Mouse (Mus musculus) kidney, adult 2 months (tissue): ENCODE measurements around the gene Hoxb3. TPM values are rescaled to one million over a fixed set of nuclear protein-coding genes. Genes with fewer than 3 reads are reported as not detected.

Source experiments
- DNase-seq: peaks from one replicate; pipeline ENCODE4 v3.0.0; 2021
- H3K27ac ChIP-seq: fragments of 200-500 bp; 2 replicates; pipeline ENCODE4 v1.5.1; 2012; ENCODE audit warnings: low read depth, low read length, control low read depth, inconsistent platforms; ENCODE audit not compliant: insufficient read depth
- H3K27me3 ChIP-seq: fragments of 200-500 bp; replicated peaks from 2 replicates; pipeline ENCODE4 v1.6.1; 2012; ENCODE audit warnings: mild to moderate bottlenecking, moderate library complexity, low read length, inconsistent platforms; ENCODE audit not compliant: control insufficient read depth, insufficient read depth
- H3K36me3 ChIP-seq: fragments of 200-500 bp; 2 replicates; pipeline ENCODE4 v1.6.1; 2012; ENCODE audit warnings: mild to moderate bottlenecking, moderate library complexity, low read length, inconsistent platforms; ENCODE audit not compliant: control insufficient read depth, insufficient read depth
- H3K4me1 ChIP-seq: fragments of 200-500 bp; 2 replicates; pipeline ENCODE4 v1.6.1; 2011; ENCODE audit warnings: low read length; ENCODE audit not compliant: control insufficient read depth, insufficient read depth
- H3K4me3 ChIP-seq: fragments of 200-500 bp; 2 replicates; pipeline ENCODE4 v1.5.1; 2011; ENCODE audit warnings: mild to moderate bottlenecking, low read depth, low read length, control low read depth; ENCODE audit not compliant: insufficient read depth
- CTCF ChIP-seq: fragments of 200-500 bp; conservative IDR thresholded peaks from 2 replicates; pipeline ENCODE4 v1.5.1; 2011; ENCODE audit warnings: low read depth, mild to moderate bottlenecking, control low read depth, low read length, moderate library complexity, mixed read lengths; ENCODE audit not compliant: insufficient read depth, insufficient read length
- POLR2A ChIP-seq: fragments of 200-500 bp; IDR thresholded peaks from one replicate; pipeline ENCODE4 v1.6.1; 2011; ENCODE audit warnings: low read depth, low read length, control low read depth
- WGBS: fragments of 180-500 bp; shearing (Covaris S2); methylation state at CpG from one replicate; pipeline ENCODE4 v1.1.7; 2018; 5-methylcytosine and 5-hydroxymethylcytosine counted together
- polyA plus RNA-seq: library from polyadenylated mRNA; depleted of rRNA; stranded (reverse); fragments of >200 nt; gene quantifications from 2 replicates; pipeline ENCODE4 v1.2.3, GENCODE M21; 2012

The Hoxb3 gene
- polyA plus RNA-seq, 1 experiment, result 10.1 TPM

DNA sequence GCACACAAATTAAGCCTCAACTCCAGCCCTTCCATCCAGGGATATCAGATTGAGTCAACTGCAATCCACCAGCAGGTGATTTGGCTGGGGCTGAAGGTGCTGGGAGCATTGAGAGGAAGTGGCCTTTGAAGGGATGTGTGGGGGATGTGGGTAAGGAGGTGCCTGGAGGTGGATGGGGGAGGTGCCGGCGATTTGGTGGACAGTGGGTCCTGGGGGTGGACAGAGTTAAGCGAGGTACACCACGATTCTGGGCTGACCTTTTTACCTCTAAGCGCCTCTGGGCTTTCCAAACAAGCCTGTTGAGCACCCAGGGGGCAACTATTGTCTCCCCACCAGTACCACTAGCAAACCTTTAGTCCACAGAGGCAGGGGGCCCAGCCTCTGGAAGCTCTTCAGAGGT lies 45.6 kb downstream of the Hoxb3 start:
- no peaks in the 10 kb centered on the region for H3K4me1 ChIP-seq
- DNase-seq, result no peak
- peaks cover 1% of the 10 kb centered on the region; the same call in 1 of the 2 replicates for H3K27me3 ChIP-seq
- H3K36me3 ChIP-seq, result no peaks in the 10 kb centered on the region
- no peak overlapping the region for H3K27ac ChIP-seq
- WGBS, result 95% methylated on average over 5 of the region's 5 CpGs
- no peak overlapping the region for H3K4me3 ChIP-seq
- no peak for TF ChIP-seq CTCF
- TF ChIP-seq POLR2A, result no peak

DNA sequence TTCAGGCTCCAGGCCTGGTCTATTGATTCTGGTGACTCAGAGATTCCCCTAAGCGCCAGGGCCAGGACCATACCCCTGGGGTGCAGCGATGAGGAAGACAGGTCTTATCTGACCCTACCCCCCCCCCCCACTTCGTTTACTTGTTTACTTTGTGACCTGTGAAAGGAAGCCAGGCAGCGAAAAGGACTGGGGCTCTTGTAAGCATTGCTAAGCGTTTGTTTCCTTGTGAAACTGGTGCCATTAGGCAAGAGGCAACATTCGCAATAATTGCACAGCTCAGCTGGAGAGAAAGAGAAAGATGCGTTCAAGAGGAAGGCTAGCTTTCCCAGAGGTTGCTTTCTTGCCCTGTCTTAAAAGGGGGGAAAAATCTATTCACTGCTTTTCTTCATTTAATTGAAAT lies 46.0 kb downstream of the Hoxb3 start:
- TF ChIP-seq CTCF (no peak), POLR2A (no peak)
- H3K4me3 ChIP-seq, result no peak overlapping the region
- H3K4me1 ChIP-seq, result no peaks in the 10 kb centered on the region
- H3K27ac ChIP-seq, result no peak overlapping the region
- no peak for DNase-seq
- WGBS, result 89% methylated on average over 7 of the region's 7 CpGs
- peaks cover 1% of the 10 kb centered on the region; the same call in 1 of the 2 replicates for H3K27me3 ChIP-seq
- H3K36me3 ChIP-seq, result no peaks in the 10 kb centered on the region

- Histone ChIP-seq H3K36me3 (no peaks in the 10 kb centered on the region), H3K4me1 (no peaks in the 10 kb centered on the region), H3K4me3 (no peak overlapping the region), H3K27me3 (no peaks in the 10 kb centered on the region), H3K27ac (no peak overlapping the region)
- no peak for TF ChIP-seq POLR2A
- WGBS, result 85% methylated on average over 3 of the region's 3 CpGs
- DNase-seq, result no peak
These were observed 48.6 kb downstream of the Hoxb3 start for GRCm38 (mm10) chr11:96371726-96372125.

GRCm38 (mm10) chr11:96372519-96372918 lies 49.4 kb downstream of the Hoxb3 start:
- H3K27ac ChIP-seq, result no peak overlapping the region
- H3K27me3 ChIP-seq, result no peaks in the 10 kb centered on the region
- DNase-seq, result no peak
- no peak overlapping the region for H3K4me3 ChIP-seq
- WGBS, result 48% methylated on average over 3 of the region's 3 CpGs
- TF ChIP-seq POLR2A, result no peak
- no peak for TF ChIP-seq CTCF
- H3K36me3 ChIP-seq, result no peaks in the 10 kb centered on the region
- no peaks in the 10 kb centered on the region for H3K4me1 ChIP-seq

GRCm38 (mm10) chr11:96374810-96375209 lies 51.7 kb downstream of the Hoxb3 start:
- Histone ChIP-seq H3K27ac (no peak overlapping the region), H3K27me3 (no peaks in the 10 kb centered on the region), H3K4me3 (no peak overlapping the region), H3K36me3 (no peaks in the 10 kb centered on the region), H3K4me1 (no peaks in the 10 kb centered on the region)
- 88% methylated on average over 7 of the region's 7 CpGs for WGBS
- no peak for DNase-seq
- TF ChIP-seq POLR2A (no peak), CTCF (no peak)

DNA sequence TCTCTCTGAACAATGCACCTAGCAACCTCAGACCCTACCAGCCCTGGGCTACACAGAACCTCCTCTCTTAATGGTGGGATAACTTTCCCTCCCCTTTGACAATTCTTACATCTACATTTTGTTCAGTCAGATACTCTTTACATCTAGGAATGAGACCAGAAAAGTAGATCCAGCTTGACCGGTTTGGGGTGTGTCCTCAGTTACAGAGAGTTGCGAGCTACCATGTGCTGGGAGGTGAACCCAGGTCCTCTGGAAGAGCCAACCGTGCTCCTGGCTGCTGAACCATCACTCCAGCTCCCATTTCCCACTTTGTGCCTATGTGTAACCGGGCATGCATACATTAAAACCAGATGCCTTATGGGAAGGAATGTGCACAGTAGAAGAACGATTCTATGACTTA lies 60.3 kb downstream of the Hoxb3 start:
- WGBS, result 57% methylated on average over 5 of the region's 5 CpGs
- H3K4me3 ChIP-seq, result no peak overlapping the region
- no peaks in the 10 kb centered on the region for H3K4me1 ChIP-seq
- H3K27ac ChIP-seq, result no peak overlapping the region
- DNase-seq, result no peak
- H3K27me3 ChIP-seq, result 0 out of 2 replicates have a peak, but pooled peaks cover 1% of the 10 kb centered on the region
- no peaks in the 10 kb centered on the region for H3K36me3 ChIP-seq
- TF ChIP-seq POLR2A (no peak), CTCF (no peak)

GRCm38 (mm10) chr11:96387635-96388034 lies 64.5 kb downstream of the Hoxb3 start:
- no peak for TF ChIP-seq CTCF
- TF ChIP-seq POLR2A, result no peak
- DNase-seq, result no peak
- 92% methylated on average over 2 of the region's 2 CpGs for WGBS
- no peaks in the 10 kb centered on the region for H3K36me3 ChIP-seq
- H3K4me1 ChIP-seq, result no peaks in the 10 kb centered on the region
- H3K27ac ChIP-seq, result no peak overlapping the region
- H3K27me3 ChIP-seq, result 0 out of 2 replicates have a peak, but pooled peaks cover 1% of the 10 kb centered on the region
- no peak overlapping the region for H3K4me3 ChIP-seq
